Comparison of ENCODE assay signal across 9 mouse cellular contexts in the genomic region with DNA sequence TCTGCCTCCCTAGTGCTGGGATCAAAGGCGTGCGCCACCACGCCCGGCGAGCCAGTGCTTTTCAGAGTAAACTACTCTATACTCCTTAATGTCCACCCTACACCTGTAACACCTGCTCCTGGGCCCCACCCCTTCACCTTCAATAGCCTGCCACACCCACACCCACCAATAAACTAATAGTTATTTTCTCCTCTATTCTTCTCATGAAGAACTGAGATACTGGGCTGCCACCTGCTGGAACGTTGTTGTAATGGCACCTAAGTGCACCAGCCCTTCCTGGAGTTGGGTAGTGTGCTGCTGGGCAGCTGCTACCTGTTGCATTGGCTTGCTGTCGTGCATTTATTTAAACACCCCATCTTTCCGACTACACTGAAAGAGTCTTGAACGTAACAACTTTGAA.
DNase-seq lines count a peak whose midpoint lies in the region; ATAC-seq and TF ChIP-seq lines count a peak whose summit lies in the region.
"Had no signal": no experiment of that assay in that cellular context is flagged by ENCODE, and none has a peak within 500 bp of the region (broad histone marks: within the 10 kb centered on the region; RNA-seq: fewer than 3 reads in every experiment).

No protein-coding gene starts in this region.

- TF ChIP-seq CTCF in liver, embryonic 14.5 days (IDR thresholded peaks at IDR 0.05; ENCODE audit: low read depth): peak; percentile 82

- no peaks in the 10 kb centered on the region for H3K4me1 ChIP-seq in liver, embryonic 11.5 days (replicated peaks; ENCODE audit: control insufficient read depth, insufficient read depth, low read length)
- H3K4me1 ChIP-seq in liver, embryonic 14.5 days (replicated peaks; ENCODE audit: control insufficient read depth in 2 of 2, insufficient read depth in 2 of 2, low read length in 1 of 2): peaks cover 0 to 2% of the 10 kb centered on the region in 2 experiments; a peak in 1 of 4 replicates
- H3K4me1 ChIP-seq: midbrain, embryonic 12.5 days had no signal

- H3K4me3 ChIP-seq in liver, embryonic 11.5 days (ENCODE audit: low read depth, low read length): no peak overlapping the region
- H3K4me3 ChIP-seq in liver, embryonic 14.5 days (ENCODE audit: insufficient read depth in 1 of 2, low read depth in 2 of 2, low read length in 2 of 2): no peak overlapping the region
- H3K4me3 ChIP-seq: midbrain, embryonic 12.5 days had no signal

- TF ChIP-seq EP300 in liver, embryonic 14.5 days (IDR thresholded peaks at IDR 0.05; ENCODE audit: low read depth): no peak

- H3K9ac ChIP-seq in liver, embryonic 11.5 days (ENCODE audit: low read depth, low read length): no peak overlapping the region
- H3K9ac ChIP-seq in liver, embryonic 14.5 days (replicated peaks): no peak overlapping the region
- H3K9ac ChIP-seq: midbrain, embryonic 12.5 days had no signal

- 73% methylated on average over 9 of the region's 9 CpGs for WGBS in liver, embryonic 11.5 days
- WGBS in liver, embryonic 14.5 days (ENCODE audit: insufficient replicate concordance): 61% methylated on average over 9 of the region's 9 CpGs

- DNase-seq in liver: peak; percentile 58
- no peak for DNase-seq in liver, embryonic 11.5 days (ENCODE audit: low spot score)
- DNase-seq in adrenal gland, adult 2 months: peak; percentile 54
- DNase-seq in embryo, embryonic 10.5 days (ENCODE audit: low spot score): peak; percentile 73
- peak in 2 of 3 experiments; percentile 22 to 33 for DNase-seq in liver, embryonic 14.5 days (ENCODE audit: low read depth in 3 of 3, low spot score in 3 of 3)
- peak; percentile 69 to 82 for DNase-seq in right cerebral cortex, postnatal 10 days (ENCODE audit: low spot score in 2 of 2)
- peak; percentile 29 for DNase-seq in urinary bladder, postnatal 10 days (ENCODE audit: low spot score)

- no peaks in the 10 kb centered on the region for H3K27me3 ChIP-seq in liver, embryonic 11.5 days (replicated peaks; ENCODE audit: control insufficient read depth, insufficient read depth, low read length)
- H3K27me3 ChIP-seq in liver, embryonic 14.5 days (ENCODE audit: control insufficient read depth, insufficient read depth, low read length): no peaks in the 10 kb centered on the region

- no peaks in the 10 kb centered on the region for H3K36me3 ChIP-seq in liver, embryonic 11.5 days (ENCODE audit: control insufficient read depth, insufficient read depth, low read length)
- no peaks in the 10 kb centered on the region for H3K36me3 ChIP-seq in liver, embryonic 14.5 days (replicated peaks; ENCODE audit: control insufficient read depth, insufficient read depth, low read depth)
- H3K36me3 ChIP-seq: midbrain, embryonic 12.5 days had no signal

- no peak overlapping the region for H3K4me2 ChIP-seq in liver, embryonic 11.5 days
- H3K4me2 ChIP-seq in liver, embryonic 14.5 days (ENCODE audit: low read depth): no peak overlapping the region
- H3K4me2 ChIP-seq: midbrain, embryonic 12.5 days had no signal

- H3K9me3 ChIP-seq in liver, embryonic 11.5 days (ENCODE audit: control insufficient read depth, low read length): no peaks in the 10 kb centered on the region
- H3K9me3 ChIP-seq in liver, embryonic 14.5 days (ENCODE audit: control insufficient read depth, low read length): no peaks in the 10 kb centered on the region
- H3K9me3 ChIP-seq: midbrain, embryonic 12.5 days had no signal

- no peak; the same call in 1 of the 2 replicates for ATAC-seq in liver, embryonic 11.5 days (replicated peaks; ENCODE audit: low FRiP score)
- peak; percentile 81 for ATAC-seq in inflammation-experienced regulatory T-cells, adult 6 months
- ATAC-seq in liver, embryonic 14.5 days (ENCODE audit: insufficient read depth): no peak

- no peak overlapping the region for H3K27ac ChIP-seq in liver, embryonic 11.5 days (ENCODE audit: low read depth, low read length)
- H3K27ac ChIP-seq in liver, embryonic 14.5 days: no peak overlapping the region
- H3K27ac ChIP-seq: midbrain, embryonic 12.5 days had no signal
